Mouse (Mus musculus) spleen, postnatal 4 days (tissue): ENCODE measurements around the gene Cnpy3.
"Not testable (repeated sequence)": the region's sequence is repeated elsewhere in the genome, so short reads cannot be mapped to it uniquely, and the experiment has no call there.

ENCODE experiments used
- DNase-seq, 2 experiments: peaks; one replicate each; pipeline ENCODE4 v3.0.0; 2022; ENCODE audit warnings: low spot score in 2 of 2

Cnpy3 gene

GRCm38 (mm10) chr17:46751794-46752556 lies at the start of gene Cnpy3:
Cnpy3 (minus strand) TSS chr17:46752214.
- peak; percentile 97 to 98 for DNase-seq

- DNase-seq = no peak
These were observed 49.7 kb upstream of the Cnpy3 start for GRCm38 (mm10) chr17:46801761-46802160.

- DNase-seq = no peak
These were observed 47.7 kb upstream of the Cnpy3 start for GRCm38 (mm10) chr17:46799680-46800079.

GRCm38 (mm10) chr17:46797386-46797785 lies 45.4 kb upstream of the Cnpy3 start:
- no peak for DNase-seq

GRCm38 (mm10) chr17:46796743-46797142 lies 44.7 kb upstream of the Cnpy3 start:
- DNase-seq = no peak

- DNase-seq = no peak
These were observed 40.9 kb upstream of the Cnpy3 start for GRCm38 (mm10) chr17:46792963-46793362.

GRCm38 (mm10) chr17:46787974-46788373 lies 36.0 kb upstream of the Cnpy3 start:
- DNase-seq = not testable (repeated sequence)

- no peak for DNase-seq
These were observed 34.9 kb upstream of the Cnpy3 start for GRCm38 (mm10) chr17:46786952-46787351.

GRCm38 (mm10) chr17:46783222-46783565 lies 31.2 kb upstream of the Cnpy3 start:
- no peak for DNase-seq

GRCm38 (mm10) chr17:46782341-46783221 lies 30.6 kb upstream of the Cnpy3 start, which contains the start of gene Rpl7l1:
Rpl7l1 (minus strand) TSS chr17:46782672.
- peak; percentile 93 to 97 for DNase-seq

GRCm38 (mm10) chr17:46781876-46782275 lies 29.9 kb upstream of the Cnpy3 start:
- DNase-seq = no peak

GRCm38 (mm10) chr17:46776087-46776486 lies 24.1 kb upstream of the Cnpy3 start:
- no peak for DNase-seq

- DNase-seq = no peak
These were observed 23.1 kb upstream of the Cnpy3 start for GRCm38 (mm10) chr17:46775070-46775469.

GRCm38 (mm10) chr17:46774131-46774472 lies 22.1 kb upstream of the Cnpy3 start:
- DNase-seq = no peak

- DNase-seq = no peak
These were observed 21.5 kb upstream of the Cnpy3 start for GRCm38 (mm10) chr17:46773278-46774130.

GRCm38 (mm10) chr17:46772404-46773277 lies 20.6 kb upstream of the Cnpy3 start, which contains the start of gene 2310039H08Rik:
2310039H08Rik (plus strand) TSS chr17:46772635.
- DNase-seq = peak; percentile 78 to 88

GRCm38 (mm10) chr17:46772038-46772403 lies 20.0 kb upstream of the Cnpy3 start:
- no peak for DNase-seq

- DNase-seq = peak in 1 of 2 experiments; percentile 64
These were observed 19.6 kb upstream of the Cnpy3 start for GRCm38 (mm10) chr17:46771616-46772015.

- DNase-seq = no peak
These were observed 19.0 kb upstream of the Cnpy3 start for GRCm38 (mm10) chr17:46771025-46771424.

GRCm38 (mm10) chr17:46770546-46770945 lies 18.5 kb upstream of the Cnpy3 start:
- no peak for DNase-seq

- no peak for DNase-seq
These were observed 15.9 kb upstream of the Cnpy3 start for GRCm38 (mm10) chr17:46767868-46768267.
